Mouse (Mus musculus) brain, embryonic 14.5 days (tissue): ENCODE data around the gene Mthfd1l.

ENCODE experiments used
- CTCF ChIP-seq: fragments of 200-500 bp; IDR thresholded peaks from 2 replicates; pipeline ENCODE4 v1.5.1; 2012; ENCODE audit warnings: inconsistent platforms, mild to moderate bottlenecking, moderate library complexity, borderline replicate concordance; ENCODE audit not compliant: insufficient read depth, insufficient read length; ENCODE audit errors: extremely low read depth
- POLR2A ChIP-seq: fragments of 200-500 bp; IDR thresholded peaks from 2 replicates; pipeline ENCODE4 v1.6.1; 2012; ENCODE audit warnings: mild to moderate bottlenecking, inconsistent platforms, borderline replicate concordance; ENCODE audit not compliant: poor library complexity, insufficient read depth, insufficient read length, severe bottlenecking; ENCODE audit errors: extremely low read depth

GRCm38 (mm10) chr10:4113328-4113658 lies 140.4 kb downstream of the Mthfd1l start:
- no peak for TF ChIP-seq CTCF
- no peak for TF ChIP-seq POLR2A
